Mouse (Mus musculus) liver, embryonic 15.5 days (tissue): ENCODE measurements at regions not wholly inside any gene's neighbourhood (a gene's known extent, or its start where the extent isn't known, plus 50 kb on each side); places are given as distances from the start of the nearest gene placed in this dataset.
A peak's percentile ranks its signal among the peaks of the same experiment; 100 is the strongest.

ENCODE experiments used
- ATAC-seq: fragments of 200-750 bp; cut with Nextera tagmentation; 2 replicates; pipeline ENCODE4 v1.8.0; 2017; ENCODE audit warnings: moderate number of reproducible peaks, mild to moderate bottlenecking, moderate library complexity; ENCODE audit not compliant: insufficient read depth
- H3K27ac ChIP-seq: fragments of 300-500 bp; sonication (generic); replicated peaks from 2 replicates; pipeline ENCODE4 v1.5.1; 2015; ENCODE audit warnings: mild to moderate bottlenecking, inconsistent platforms
- H3K27me3 ChIP-seq: fragments of 300-500 bp; sonication (generic); 2 replicates; pipeline ENCODE4 v1.6.1; 2015; ENCODE audit warnings: mild to moderate bottlenecking, inconsistent platforms
- H3K36me3 ChIP-seq: fragments of 300-500 bp; sonication (generic); replicated peaks from 2 replicates; pipeline ENCODE4 v1.6.1; 2015; ENCODE audit warnings: moderate library complexity, mild to moderate bottlenecking, inconsistent platforms
- H3K4me1 ChIP-seq: fragments of 300-500 bp; sonication (generic); replicated peaks from 2 replicates; pipeline ENCODE4 v1.6.1; 2015; ENCODE audit warnings: inconsistent platforms
- H3K4me2 ChIP-seq: fragments of 300-500 bp; sonication (generic); 2 replicates; pipeline ENCODE4 v1.6.1; 2015; ENCODE audit warnings: moderate library complexity, mild to moderate bottlenecking, inconsistent platforms
- H3K4me3 ChIP-seq: fragments of 300-500 bp; sonication (generic); replicated peaks from 2 replicates; pipeline ENCODE4 v1.5.1; 2015; ENCODE audit warnings: mild to moderate bottlenecking, inconsistent platforms
- H3K9ac ChIP-seq: fragments of 300-500 bp; sonication (generic); 2 replicates; pipeline ENCODE4 v1.6.1; 2015; ENCODE audit warnings: moderate library complexity, mild to moderate bottlenecking, inconsistent platforms
- H3K9me3 ChIP-seq: fragments of 300-500 bp; sonication (generic); replicated peaks from 2 replicates; pipeline ENCODE4 v1.6.1; 2016; ENCODE audit warnings: inconsistent platforms
- WGBS: fragments of 180-500 bp; shearing (Covaris S2); methylation state at CpG from one replicate; pipeline ENCODE4 v1.1.7; 2015; ENCODE audit warnings: mixed read lengths; ENCODE audit not compliant: insufficient replicate concordance; 5-methylcytosine and 5-hydroxymethylcytosine counted together

DNA sequence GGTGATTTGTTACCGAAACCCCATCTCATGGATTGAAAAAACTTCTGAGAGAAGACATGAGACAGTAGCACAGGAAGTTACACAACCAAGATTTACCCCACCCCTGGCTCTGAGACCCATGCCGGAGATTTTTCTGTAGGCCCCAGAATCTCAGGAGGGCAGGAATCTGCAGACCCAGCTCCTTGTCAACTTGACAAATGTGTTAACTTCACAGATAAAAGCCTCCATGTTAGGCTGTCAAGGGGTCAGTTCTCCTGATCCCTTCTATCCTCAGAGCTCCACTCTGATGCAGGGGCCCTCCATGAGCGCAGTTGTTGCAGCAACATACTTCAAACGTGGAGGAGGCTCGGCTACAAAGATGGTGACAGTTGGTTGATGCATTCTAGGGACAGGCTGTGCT is 250.5 kb upstream of the Cited2 start:
- 54% methylated on average over 5 of the region's 5 CpGs for WGBS
- ATAC-seq: no peak

DNA sequence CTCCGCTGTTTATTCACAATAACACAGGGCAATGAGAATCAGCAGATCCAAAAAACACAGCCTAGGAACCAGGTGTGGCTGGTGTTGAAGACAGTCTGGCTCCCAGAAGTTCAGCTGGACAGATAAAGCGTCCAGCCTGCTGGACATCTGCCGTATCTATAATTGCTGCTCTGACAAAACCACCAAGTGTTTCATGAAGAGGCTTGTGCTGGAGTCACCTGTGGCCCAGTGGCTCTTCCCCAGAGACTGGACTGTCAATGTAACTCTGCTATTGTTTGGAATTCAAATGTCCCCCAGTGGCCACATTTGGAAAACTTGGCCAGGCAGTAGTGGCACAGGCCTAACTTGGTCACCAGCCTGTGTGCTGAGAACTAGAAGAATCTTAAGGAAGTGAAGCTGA is 247.0 kb upstream of the Cited2 start:
- H3K4me2 ChIP-seq: no peak overlapping the region
- H3K27ac ChIP-seq: no peak overlapping the region
- H3K36me3 ChIP-seq: no peaks in the 10 kb centered on the region
- no peak overlapping the region for H3K9ac ChIP-seq
- no peak for ATAC-seq
- no peaks in the 10 kb centered on the region for H3K27me3 ChIP-seq
- H3K4me1 ChIP-seq: no peaks in the 10 kb centered on the region
- 76% methylated on average over 3 of the region's 3 CpGs for WGBS
- no peak overlapping the region for H3K4me3 ChIP-seq
- H3K9me3 ChIP-seq: no peaks in the 10 kb centered on the region

More for the DNA sequence above, 250.5 kb upstream of the Cited2 start:
- Histone ChIP-seq H3K27ac (no peak overlapping the region), H3K36me3 (no peaks in the 10 kb centered on the region), H3K9me3 (no peaks in the 10 kb centered on the region), H3K9ac (no peak overlapping the region), H3K27me3 (no peaks in the 10 kb centered on the region), H3K4me3 (no peak overlapping the region), H3K4me2 (no peak overlapping the region), H3K4me1 (no peaks in the 10 kb centered on the region)

DNA sequence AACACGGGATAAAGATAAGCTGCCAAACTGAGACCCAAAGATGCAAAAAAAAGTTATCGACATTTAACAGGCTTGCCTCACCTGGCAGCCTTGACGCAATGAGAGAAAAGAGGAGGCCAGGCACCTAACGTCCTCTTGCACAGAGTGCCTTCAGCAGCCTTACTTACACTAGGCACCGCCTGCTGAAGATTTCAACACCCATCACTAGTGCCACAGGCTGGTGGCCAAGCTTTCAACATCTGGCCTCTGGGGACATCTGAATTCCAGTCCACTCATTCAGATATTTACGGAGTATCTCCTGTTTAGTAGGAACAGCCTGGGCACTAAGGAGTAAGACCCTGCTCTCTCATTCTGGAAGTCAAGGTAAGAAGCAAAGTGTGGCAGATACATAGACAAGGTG is 246.3 kb upstream of the Cited2 start:
- no peaks in the 10 kb centered on the region for H3K27me3 ChIP-seq
- no peak overlapping the region for H3K4me3 ChIP-seq
- no peak overlapping the region for H3K4me2 ChIP-seq
- ATAC-seq: no peak
- 58% methylated on average over 6 of the region's 6 CpGs for WGBS
- no peaks in the 10 kb centered on the region for H3K36me3 ChIP-seq
- H3K9me3 ChIP-seq: no peaks in the 10 kb centered on the region
- no peaks in the 10 kb centered on the region for H3K4me1 ChIP-seq
- H3K9ac ChIP-seq: no peak overlapping the region
- H3K27ac ChIP-seq: no peak overlapping the region

DNA sequence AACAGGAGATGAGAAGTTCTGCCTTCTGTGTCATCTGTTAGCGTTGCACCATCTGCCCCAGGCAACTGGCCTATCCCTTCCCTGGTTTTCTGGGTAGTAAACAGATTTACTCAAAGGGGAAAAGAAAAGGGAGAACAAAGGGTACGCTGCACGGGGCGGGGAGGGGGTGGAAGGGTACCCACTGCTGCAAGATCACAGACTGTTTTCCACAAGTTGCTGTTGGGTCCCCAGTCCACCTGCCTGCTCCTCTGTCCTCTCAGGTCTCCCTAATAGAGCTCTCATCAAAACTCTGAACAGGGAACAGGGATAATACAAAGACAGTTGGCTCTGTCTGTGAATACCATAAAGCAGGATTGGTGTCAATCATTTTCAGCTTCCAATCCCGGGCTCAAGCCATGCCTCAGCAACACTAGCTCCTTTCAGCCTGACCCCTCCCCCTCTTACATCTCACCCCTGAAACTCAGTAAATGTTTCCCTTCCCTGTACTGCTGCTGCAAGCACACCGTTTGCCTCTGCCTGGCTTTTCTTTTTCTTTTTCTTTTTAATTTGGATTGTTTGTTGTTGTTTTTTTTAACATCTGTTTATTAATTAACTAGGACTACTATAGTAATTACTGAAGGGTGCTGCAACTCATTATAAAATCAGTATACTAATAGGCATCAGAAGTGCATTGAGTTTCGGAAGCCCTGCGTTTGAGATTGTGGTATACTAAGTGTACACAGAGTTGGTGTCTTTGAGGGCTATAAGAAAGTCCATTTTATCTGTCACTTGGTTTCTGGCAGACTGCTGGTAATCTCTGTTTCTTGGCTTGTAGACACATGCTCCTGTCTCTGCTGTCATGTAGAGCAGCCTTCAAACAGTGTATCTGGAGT is 244.0 kb upstream of the Cited2 start:
- Histone ChIP-seq H3K27me3 (no peaks in the 10 kb centered on the region), H3K9me3 (no peaks in the 10 kb centered on the region), H3K4me1 (no peaks in the 10 kb centered on the region), H3K4me3 (no peak overlapping the region), H3K9ac (no peak overlapping the region), H3K27ac (no peak overlapping the region), H3K4me2 (no peak overlapping the region), H3K36me3 (no peaks in the 10 kb centered on the region)
- ATAC-seq: no peak
- 43% methylated on average over 8 of the region's 8 CpGs for WGBS

DNA sequence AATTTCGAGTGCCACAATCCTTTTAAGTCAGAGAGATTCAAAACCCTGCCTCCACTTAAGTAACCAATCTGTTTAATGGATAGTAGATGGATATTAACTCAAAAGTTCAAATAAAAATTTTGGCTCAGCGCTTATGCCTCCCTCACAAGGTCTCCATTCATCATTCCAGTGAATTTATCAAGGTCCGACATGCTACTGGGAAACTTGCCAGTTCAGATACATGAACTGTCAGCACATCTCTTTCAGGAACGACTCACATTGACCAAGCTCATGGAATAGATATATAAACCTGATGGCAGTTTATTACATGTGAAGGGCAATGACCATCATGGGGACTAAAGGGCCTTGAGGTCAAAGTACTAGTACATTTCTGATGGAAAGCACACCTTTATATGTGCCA is 240.3 kb upstream of the Cited2 start:
- 62% methylated on average over 4 of the region's 4 CpGs for WGBS
- no peak for ATAC-seq
- Histone ChIP-seq H3K4me2 (no peak overlapping the region), H3K9ac (no peak overlapping the region), H3K27me3 (no peaks in the 10 kb centered on the region), H3K4me1 (no peaks in the 10 kb centered on the region), H3K9me3 (no peaks in the 10 kb centered on the region), H3K4me3 (no peak overlapping the region), H3K27ac (no peak overlapping the region), H3K36me3 (no peaks in the 10 kb centered on the region)

DNA sequence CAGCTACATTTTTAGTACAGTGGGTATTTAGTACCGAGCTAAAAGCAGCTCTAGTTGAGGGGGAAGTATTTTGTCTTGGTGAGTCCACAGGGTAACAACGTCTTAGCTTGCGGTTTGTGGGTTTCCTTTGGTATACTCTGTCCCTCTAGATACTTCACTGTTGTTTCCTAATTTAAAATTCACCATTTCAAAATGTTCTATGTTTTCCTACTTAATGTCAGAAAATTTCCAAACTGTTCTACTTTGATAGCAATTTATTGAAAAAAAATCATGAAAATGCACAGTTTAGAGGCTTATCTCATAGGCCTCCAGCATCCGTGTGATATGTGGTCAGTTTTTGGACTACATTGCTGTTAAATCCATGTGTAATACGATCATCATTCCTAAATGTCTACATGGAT is 238.0 kb upstream of the Cited2 start:
- Histone ChIP-seq H3K9me3 (no peaks in the 10 kb centered on the region), H3K4me2 (peak overlapping the region; percentile 13; the same call in 1 of the 2 replicates), H3K9ac (no peak overlapping the region), H3K36me3 (no peaks in the 10 kb centered on the region), H3K27ac (no peak overlapping the region; the same call in 1 of the 2 replicates), H3K4me1 (no peaks in the 10 kb centered on the region), H3K27me3 (no peaks in the 10 kb centered on the region), H3K4me3 (no peak overlapping the region)
- WGBS: 12% methylated on average over 5 of the region's 5 CpGs
- no peak; the same call in 1 of the 2 replicates for ATAC-seq

DNA sequence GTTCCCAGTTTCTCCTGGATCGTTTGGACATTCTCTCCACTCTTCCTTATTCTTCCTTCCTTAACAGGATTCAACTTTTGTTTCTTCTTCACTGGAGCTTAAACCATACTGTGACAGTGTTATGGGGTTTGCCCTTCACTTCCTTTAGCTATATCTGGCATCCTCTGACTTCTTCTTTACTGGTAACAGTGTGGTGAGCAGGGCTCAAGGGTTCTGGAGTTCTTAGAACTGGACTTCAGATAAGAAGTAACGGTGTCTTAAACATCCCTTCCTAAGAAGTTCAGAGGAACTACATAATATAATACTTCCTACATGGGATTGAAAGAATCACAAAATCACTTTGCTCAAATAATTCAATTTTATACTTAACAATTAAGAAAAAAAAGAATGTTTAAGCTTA is 237.5 kb upstream of the Cited2 start:
- ATAC-seq: no peak
- no peak overlapping the region; the same call in 1 of the 2 replicates for H3K27ac ChIP-seq
- WGBS: 11% methylated on average over 2 of the region's 2 CpGs

DNA sequence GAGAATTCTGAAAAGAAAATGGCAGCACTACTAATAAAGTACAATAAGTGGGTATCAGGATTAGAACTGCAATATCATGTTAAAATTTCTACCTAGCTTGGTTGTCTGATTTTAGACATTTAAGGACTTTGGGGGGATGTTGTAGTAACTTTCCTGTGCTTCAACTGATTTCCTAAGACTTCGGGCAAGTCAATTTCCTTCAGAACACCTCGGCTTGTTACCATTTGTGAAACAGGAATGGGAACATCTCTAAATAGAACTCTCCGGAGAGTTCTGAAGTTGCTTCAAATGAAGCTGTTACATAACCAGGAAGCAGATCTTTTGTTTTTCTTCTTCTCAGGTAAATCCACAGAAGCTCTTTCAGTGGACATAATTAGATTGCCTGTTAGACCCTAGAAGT is 237.0 kb upstream of the Cited2 start:
- no peak overlapping the region for H3K4me2 ChIP-seq
- H3K4me3 ChIP-seq: no peak overlapping the region
- H3K4me1 ChIP-seq: no peaks in the 10 kb centered on the region
- H3K36me3 ChIP-seq: no peaks in the 10 kb centered on the region
- no peaks in the 10 kb centered on the region for H3K27me3 ChIP-seq
- no peak overlapping the region for H3K9ac ChIP-seq
- H3K9me3 ChIP-seq: no peaks in the 10 kb centered on the region
- ATAC-seq: no peak
- no peak overlapping the region; the same call in 1 of the 2 replicates for H3K27ac ChIP-seq
- WGBS: 16% methylated on average over 3 of the region's 3 CpGs

More for the DNA sequence above, 237.5 kb upstream of the Cited2 start:
- Histone ChIP-seq H3K9me3 (no peaks in the 10 kb centered on the region), H3K27me3 (no peaks in the 10 kb centered on the region), H3K9ac (no peak overlapping the region), H3K36me3 (no peaks in the 10 kb centered on the region), H3K4me2 (peak overlapping the region; percentile 13; the same call in 1 of the 2 replicates), H3K4me3 (no peak overlapping the region), H3K4me1 (no peaks in the 10 kb centered on the region)

DNA sequence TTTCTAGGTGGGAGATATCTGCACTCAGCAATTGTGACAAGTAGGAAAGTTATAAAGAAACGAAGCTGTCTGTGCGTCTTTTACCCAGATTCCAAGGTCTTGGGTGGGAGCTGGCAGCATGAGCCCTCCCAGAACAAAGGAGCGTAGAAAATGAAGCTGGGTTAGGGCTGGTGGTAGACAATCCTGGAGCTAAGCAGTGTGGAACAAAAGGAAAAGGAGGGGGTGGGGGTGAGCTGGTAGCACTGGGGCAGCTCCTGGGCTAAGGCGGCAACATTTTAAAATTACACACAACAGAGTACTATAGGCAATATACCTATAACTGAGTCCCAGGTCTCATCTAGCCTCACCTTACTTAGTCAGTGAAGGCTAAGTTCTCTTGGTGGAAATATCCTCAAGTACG is 235.6 kb upstream of the Cited2 start:
- 68% methylated on average over 5 of the region's 5 CpGs for WGBS
- H3K27me3 ChIP-seq: no peaks in the 10 kb centered on the region
- no peak overlapping the region for H3K27ac ChIP-seq
- no peak overlapping the region for H3K4me3 ChIP-seq
- no peak overlapping the region for H3K9ac ChIP-seq
- H3K4me2 ChIP-seq: no peak overlapping the region
- H3K9me3 ChIP-seq: no peaks in the 10 kb centered on the region
- H3K4me1 ChIP-seq: no peaks in the 10 kb centered on the region
- no peak for ATAC-seq
- H3K36me3 ChIP-seq: no peaks in the 10 kb centered on the region

DNA sequence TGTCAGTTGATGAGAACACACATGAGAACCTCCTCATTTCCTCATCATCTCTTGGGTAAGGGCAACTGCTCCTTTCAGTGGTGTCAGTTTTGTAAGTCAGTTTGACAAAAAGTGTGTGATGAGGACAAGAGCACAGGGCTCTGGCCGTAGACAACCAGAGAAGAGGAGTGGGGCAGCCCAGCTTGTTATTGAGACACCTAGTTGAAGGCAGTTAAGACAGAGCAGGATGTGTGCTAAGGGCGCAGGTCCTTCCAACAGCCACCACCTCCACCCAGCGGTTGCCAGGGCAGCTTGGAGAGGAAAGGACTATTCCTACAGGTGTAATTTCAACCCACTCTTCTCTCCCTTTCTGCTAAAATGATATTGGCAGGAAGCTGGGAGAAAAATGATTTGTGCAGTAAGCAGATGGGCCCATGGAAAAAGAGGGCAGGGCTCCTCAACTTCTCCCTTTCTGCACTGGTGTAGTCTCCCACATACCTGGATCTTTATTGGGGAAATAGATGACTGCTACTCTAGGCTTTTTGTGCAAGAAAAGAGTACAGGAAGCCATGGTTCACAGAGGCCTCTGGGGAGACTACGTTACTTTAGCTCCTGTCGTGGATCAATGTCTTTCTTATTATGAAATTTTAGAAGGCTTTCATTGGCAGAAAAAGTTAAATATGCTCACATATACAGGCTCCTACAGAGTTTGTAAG is 231.3 kb upstream of the Cited2 start:
- Histone ChIP-seq H3K4me1 (peaks cover 7% of the 10 kb centered on the region; the same call in 1 of the 2 replicates), H3K27me3 (no peaks in the 10 kb centered on the region), H3K9ac (no peak overlapping the region), H3K36me3 (no peaks in the 10 kb centered on the region), H3K9me3 (no peaks in the 10 kb centered on the region), H3K4me2 (no peak overlapping the region), H3K4me3 (no peak overlapping the region), H3K27ac (peak overlapping the region; percentile 19; the same call in 1 of the 2 replicates)
- 70% methylated on average over 5 of the region's 5 CpGs for WGBS
- ATAC-seq: peak; percentile 56

DNA sequence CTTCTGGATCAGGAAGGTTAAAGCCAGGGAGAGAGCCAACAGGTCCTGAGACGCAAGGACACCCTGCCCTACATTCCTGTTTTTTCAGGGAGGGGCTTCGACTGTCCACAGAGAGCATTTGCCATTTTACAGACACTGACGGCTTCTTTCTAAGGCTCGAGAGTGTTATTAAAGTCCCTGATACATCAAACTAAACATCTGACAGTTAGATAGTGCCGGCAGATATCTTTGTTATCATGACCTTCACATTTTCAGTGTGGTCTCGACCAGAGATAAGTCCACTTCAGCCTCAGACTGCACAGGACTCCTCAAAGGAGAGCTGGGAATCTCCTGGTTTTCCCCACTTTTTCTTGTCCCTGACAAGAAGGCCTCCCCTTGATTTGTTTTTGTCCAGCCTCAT is 229.9 kb upstream of the Cited2 start:
- Histone ChIP-seq H3K9me3 (no peaks in the 10 kb centered on the region), H3K4me3 (no peak overlapping the region), H3K27me3 (no peaks in the 10 kb centered on the region), H3K4me1 (peaks cover 7% of the 10 kb centered on the region; the same call in 1 of the 2 replicates), H3K9ac (no peak overlapping the region), H3K27ac (no peak overlapping the region), H3K36me3 (no peaks in the 10 kb centered on the region), H3K4me2 (no peak overlapping the region)
- no peak for ATAC-seq
- WGBS: 29% methylated on average over 6 of the region's 6 CpGs
